Comparison of ENCODE assay signal across 9 mouse cellular contexts in the genomic region with DNA sequence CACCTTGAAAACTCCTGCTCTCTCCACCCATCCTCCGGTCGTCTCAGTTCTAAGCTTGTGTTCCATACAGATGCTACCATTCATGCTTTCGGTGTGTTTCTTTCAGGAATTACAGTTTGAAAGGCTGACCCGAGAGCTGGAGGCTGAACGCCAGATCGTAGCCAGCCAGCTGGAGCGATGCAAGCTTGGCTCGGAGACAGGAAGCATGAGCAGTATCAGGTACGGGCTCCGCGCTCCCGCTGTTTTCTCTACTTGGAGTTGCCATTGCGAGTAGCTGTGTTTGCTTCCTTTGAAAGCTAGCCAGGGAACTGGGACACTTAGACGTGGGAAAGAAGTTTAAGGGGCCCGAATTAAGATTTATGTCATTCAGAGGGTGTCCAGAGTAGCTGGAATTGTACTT.
DNase-seq lines count a peak whose midpoint lies in the region; ATAC-seq lines count a peak whose summit lies in the region.
"Had no signal": no experiment of that assay in that cellular context is flagged by ENCODE, and none has a peak within 500 bp of the region (broad histone marks: within the 10 kb centered on the region; RNA-seq: fewer than 3 reads in every experiment).

No protein-coding gene starts in this region.

- no peaks in the 10 kb centered on the region for H3K4me1 ChIP-seq in hindbrain, embryonic 16.5 days (ENCODE audit: control insufficient read depth, insufficient read depth, low read depth, low read length)
- H3K4me1 ChIP-seq in hindbrain, embryonic 12.5 days, result no peaks in the 10 kb centered on the region

- no peak overlapping the region; the same call in 1 of the 2 replicates for H3K27ac ChIP-seq in hindbrain, embryonic 16.5 days (ENCODE audit: low read depth, low read length)
- H3K27ac ChIP-seq in hindbrain, embryonic 12.5 days, result no peak overlapping the region

- no peak overlapping the region for H3K9ac ChIP-seq in hindbrain, embryonic 16.5 days (ENCODE audit: low read depth, low read length)
- H3K9ac ChIP-seq in hindbrain, embryonic 12.5 days, result no peak overlapping the region

- no peaks in the 10 kb centered on the region for H3K27me3 ChIP-seq in hindbrain, embryonic 16.5 days (replicated peaks; ENCODE audit: control insufficient read depth, insufficient read depth, low read length)
- H3K27me3 ChIP-seq in hindbrain, embryonic 12.5 days, result no peaks in the 10 kb centered on the region
- H3K27me3 ChIP-seq: Patski had no signal

- DNase-seq in ZHBTc4 (ENCODE audit: low read depth, low spot score), result peak; percentile 9
- peak; percentile 84 for DNase-seq in cerebellum, adult 9-10 months
- DNase-seq in left cerebral cortex, adult 18-20 months (ENCODE audit: low spot score in 2 of 2), result peak; percentile 47 to 52
- DNase-seq in thymus, postnatal 25 days, result no peak
- DNase-seq in adrenal gland, adult 8-10 months, result no peak

- 47% methylated on average over 15 of the region's 15 CpGs for WGBS in hindbrain, embryonic 16.5 days
- WGBS in hindbrain, embryonic 12.5 days, result 82% methylated on average over 15 of the region's 15 CpGs

- peak overlapping the region; percentile 2; the same call in 1 of the 2 replicates for H3K4me2 ChIP-seq in hindbrain, embryonic 16.5 days (ENCODE audit: low read length)
- no peak overlapping the region for H3K4me2 ChIP-seq in hindbrain, embryonic 12.5 days (replicated peaks)

- no peak overlapping the region for H3K4me3 ChIP-seq in hindbrain, embryonic 16.5 days (ENCODE audit: low read length)
- no peak overlapping the region for H3K4me3 ChIP-seq in hindbrain, embryonic 12.5 days

- no peaks in the 10 kb centered on the region for H3K9me3 ChIP-seq in hindbrain, embryonic 16.5 days (ENCODE audit: control insufficient read depth, low read length)
- no peaks in the 10 kb centered on the region for H3K9me3 ChIP-seq in hindbrain, embryonic 12.5 days (replicated peaks)

- no peaks in the 10 kb centered on the region for H3K36me3 ChIP-seq in hindbrain, embryonic 16.5 days (ENCODE audit: control insufficient read depth, insufficient read depth, low read length)
- no peaks in the 10 kb centered on the region for H3K36me3 ChIP-seq in hindbrain, embryonic 12.5 days

- peak; percentile 86 for ATAC-seq in hindbrain, embryonic 16.5 days
- ATAC-seq in hindbrain, embryonic 12.5 days (ENCODE audit: low FRiP score), result no peak
- no peak for ATAC-seq in megakaryocyte, adult 5-6 weeks (ENCODE audit: poor library complexity, severe bottlenecking)
- ATAC-seq: Patski had no signal

Comparison
In these comparisons a context has a peak if more than half of its experiments do, and no peak if none do; other contexts are left out.
1. DNase-seq: peak in ZHBTc4 (single experiment), cerebellum, adult 9-10 months (single experiment) and left cerebral cortex, adult 18-20 months (2 of 2); none in thymus, postnatal 25 days (single experiment) and adrenal gland, adult 8-10 months (single experiment).